Mouse (Mus musculus): ENCODE measurements around the gene Gm11214. TPM values are rescaled to one million over a fixed set of nuclear protein-coding genes. Genes with fewer than 3 reads are reported as not detected.

The Gm11214 gene
- total and polyA plus RNA-seq, 3 experiments, result 0.43 TPM; not detected in 2

- no peak overlapping the region for H3K9ac ChIP-seq (ENCODE audit: control insufficient read depth, low read depth, low read length, poor library complexity, severe bottlenecking)
- no peaks in the 10 kb centered on the region for H3K27me3 ChIP-seq (ENCODE audit: control insufficient read depth in 1 of 2, insufficient read depth in 2 of 2, low read length in 2 of 2)
- no peak for TF ChIP-seq SMC3 (IDR thresholded peaks at IDR 0.05; ENCODE audit: low read depth, low read length)
- no peak for TF ChIP-seq TBP (IDR thresholded peaks at IDR 0.05; ENCODE audit: low read depth, low read length)
- TF ChIP-seq ZKSCAN1 (IDR thresholded peaks at IDR 0.05; ENCODE audit: low read depth, low read length), result no peak
- TF ChIP-seq POLR2A (IDR thresholded peaks at IDR 0.05; ENCODE audit: control insufficient read depth in 1 of 2, insufficient read depth in 1 of 2, low read depth in 1 of 2, low read length in 2 of 2, poor library complexity in 1 of 2), result no peak
- no peak for TF ChIP-seq ZMIZ1 (IDR thresholded peaks at IDR 0.05; ENCODE audit: low read depth, low read length)
- no peak for TF ChIP-seq BHLHE40 (IDR thresholded peaks at IDR 0.05; ENCODE audit: borderline replicate concordance, low read depth, low read length)
- TF ChIP-seq JUND (IDR thresholded peaks at IDR 0.05; ENCODE audit: low read depth, low read length), result no peak
- no peak for TF ChIP-seq GATA1 (IDR thresholded peaks at IDR 0.05; ENCODE audit: low read depth, low read length)
- no peak for TF ChIP-seq POLR2AphosphoS5 (IDR thresholded peaks at IDR 0.05; ENCODE audit: borderline replicate concordance, low read depth, low read length)
- TF ChIP-seq CHD1 (IDR thresholded peaks at IDR 0.05; ENCODE audit: low read depth, low read length), result no peak
- no peak for TF ChIP-seq MXI1 (IDR thresholded peaks at IDR 0.05; ENCODE audit: low read depth, low read length)
- no peak for TF ChIP-seq MYC (IDR thresholded peaks at IDR 0.05; ENCODE audit: low read depth, low read length)
Observed at GRCm38 (mm10) chr4:63643956-63644726, 19.0 kb downstream of the Gm11214 start.

DNA sequence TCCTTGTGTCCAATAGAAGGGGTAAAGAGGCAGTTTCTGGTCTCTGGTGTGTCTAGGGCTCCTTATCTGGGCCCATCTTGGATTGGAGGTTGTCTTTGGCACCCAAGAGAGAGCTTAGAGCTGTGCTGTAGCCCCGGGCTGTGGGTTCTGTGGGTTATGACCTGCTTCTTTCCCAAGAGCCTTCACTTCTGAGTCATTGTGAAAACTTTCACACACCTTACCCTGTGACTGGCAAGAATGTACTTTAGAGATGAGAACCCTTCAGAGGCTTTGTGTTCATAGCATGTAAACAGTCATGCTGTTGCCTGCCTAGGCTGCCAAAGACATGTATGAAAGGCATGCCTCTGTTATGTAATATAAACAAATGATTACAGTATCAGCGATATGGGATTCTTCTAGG lies 23.3 kb downstream of the Gm11214 start:
- Histone ChIP-seq H3K4me3 (ENCODE audit: control insufficient read depth in 1 of 2, insufficient read depth in 1 of 2, low read depth in 2 of 2, low read length in 2 of 2) (no peak overlapping the region), H3K79me2 (ENCODE audit: control insufficient read depth, insufficient read depth, low read length, poor library complexity) (no peaks in the 10 kb centered on the region), H3K36me3 (ENCODE audit: control insufficient read depth in 1 of 2, insufficient read depth in 2 of 2, low read length in 2 of 2) (no peaks in the 10 kb centered on the region), H3K27ac (ENCODE audit: control insufficient read depth, low read depth, low read length) (no peak overlapping the region), H3K27me3 (ENCODE audit: control insufficient read depth in 1 of 2, insufficient read depth in 2 of 2, low read length in 2 of 2) (no peaks in the 10 kb centered on the region), H3K9me3 (replicated peaks; ENCODE audit: insufficient read depth, low read length) (no peaks in the 10 kb centered on the region), H3K4me1 (ENCODE audit: control insufficient read depth in 1 of 2, insufficient read depth in 2 of 2, low read length in 2 of 2) (no peaks in the 10 kb centered on the region), H3K9ac (ENCODE audit: control insufficient read depth, low read depth, low read length, poor library complexity, severe bottlenecking) (no peak overlapping the region)
- no peak for TF ChIP-seq POLR2A (IDR thresholded peaks at IDR 0.05; ENCODE audit: control insufficient read depth in 1 of 2, insufficient read depth in 1 of 2, low read depth in 1 of 2, low read length in 2 of 2, poor library complexity in 1 of 2)
- TF ChIP-seq SIN3A (IDR thresholded peaks at IDR 0.05; ENCODE audit: low read length), result no peak
- TF ChIP-seq TAL1 (IDR thresholded peaks at IDR 0.05; ENCODE audit: low read length), result no peak
- TF ChIP-seq GATA1 (IDR thresholded peaks at IDR 0.05; ENCODE audit: low read depth, low read length), result no peak
- no peak for TF ChIP-seq MAFK (IDR thresholded peaks at IDR 0.05; ENCODE audit: borderline replicate concordance, low read depth, low read length)
- no peak for TF ChIP-seq RCOR1 (IDR thresholded peaks at IDR 0.05; ENCODE audit: low read depth, low read length)
- no peak for TF ChIP-seq KAT2A (conservative IDR thresholded peaks at IDR 0.05; ENCODE audit: low read depth, low read length)
- TF ChIP-seq ZNF384 (IDR thresholded peaks at IDR 0.05; ENCODE audit: low read depth, low read length), result no peak
- TF ChIP-seq BHLHE40 (IDR thresholded peaks at IDR 0.05; ENCODE audit: borderline replicate concordance, low read depth, low read length), result no peak
- no peak for DNase-seq (ENCODE audit: low read depth, low spot score)

More at GRCm38 (mm10) chr4:63643956-63644726, 19.0 kb downstream of the Gm11214 start:
- H3K79me2 ChIP-seq (ENCODE audit: control insufficient read depth, insufficient read depth, low read length, poor library complexity), result no peaks in the 10 kb centered on the region
- H3K4me3 ChIP-seq (ENCODE audit: control insufficient read depth in 1 of 2, insufficient read depth in 1 of 2, low read depth in 2 of 2, low read length in 2 of 2), result no peak overlapping the region
- no peaks in the 10 kb centered on the region for H3K4me1 ChIP-seq (ENCODE audit: control insufficient read depth in 1 of 2, insufficient read depth in 2 of 2, low read length in 2 of 2)
- H3K9me3 ChIP-seq (replicated peaks; ENCODE audit: insufficient read depth, low read length), result no peaks in the 10 kb centered on the region
- H3K27ac ChIP-seq (ENCODE audit: control insufficient read depth, low read depth, low read length), result no peak overlapping the region
- DNase-seq (ENCODE audit: low read depth, low spot score), result no peak
- no peaks in the 10 kb centered on the region for H3K36me3 ChIP-seq (ENCODE audit: control insufficient read depth in 1 of 2, insufficient read depth in 2 of 2, low read length in 2 of 2)
